Mouse (Mus musculus) 3134 (cell line): ENCODE data around the gene Tff2.

Experiments used
- DNase-seq: peaks from one replicate; pipeline ENCODE4 v3.0.0-alpha.2; 2011; ENCODE audit warnings: low spot score; ENCODE audit not compliant: insufficient read length; ENCODE audit errors: extremely low read depth

Gene Tff2

GRCm38 (mm10) chr17:31144040-31145037, at the start of gene Tff2:
Gene Tff2, minus strand, starts transcription at chr17:31144282.
- DNase-seq, result no peak

GRCm38 (mm10) chr17:31193360-31193759, 49.3 kb upstream of the Tff2 start:
- no peak for DNase-seq

- no peak for DNase-seq
Measured at GRCm38 (mm10) chr17:31192663-31193062, 48.6 kb upstream of the Tff2 start.

- no peak for DNase-seq
Measured at GRCm38 (mm10) chr17:31191825-31192224, 47.7 kb upstream of the Tff2 start.

- DNase-seq, result no peak
Measured at GRCm38 (mm10) chr17:31187370-31187769, 43.3 kb upstream of the Tff2 start.

GRCm38 (mm10) chr17:31184269-31184990, 40.3 kb upstream of the Tff2 start:
- no peak for DNase-seq

- no peak for DNase-seq
Measured at GRCm38 (mm10) chr17:31183180-31183974, 39.3 kb upstream of the Tff2 start.

- DNase-seq, result no peak
Measured at GRCm38 (mm10) chr17:31181490-31181889, 37.4 kb upstream of the Tff2 start.

- DNase-seq, result no peak
Measured at GRCm38 (mm10) chr17:31176321-31176720, 32.2 kb upstream of the Tff2 start.

- DNase-seq, result no peak
Measured at GRCm38 (mm10) chr17:31169796-31170195, 25.7 kb upstream of the Tff2 start.

GRCm38 (mm10) chr17:31165127-31165526, 21.0 kb upstream of the Tff2 start, which contains the start of gene Tff1:
Gene Tff1, minus strand, starts transcription at chr17:31165277.
- DNase-seq, result no peak

GRCm38 (mm10) chr17:31163821-31164220, 19.7 kb upstream of the Tff2 start:
- DNase-seq, result no peak

- DNase-seq, result no peak
Measured at GRCm38 (mm10) chr17:31162607-31163006, 18.5 kb upstream of the Tff2 start.

GRCm38 (mm10) chr17:31160291-31160690, 16.2 kb upstream of the Tff2 start:
- no peak for DNase-seq

- DNase-seq, result no peak
Measured at GRCm38 (mm10) chr17:31157921-31158320, 13.8 kb upstream of the Tff2 start.

GRCm38 (mm10) chr17:31153785-31154184, 9.7 kb upstream of the Tff2 start:
- DNase-seq, result no peak

- DNase-seq, result no peak
Measured at GRCm38 (mm10) chr17:31152966-31153499, 9.0 kb upstream of the Tff2 start.

GRCm38 (mm10) chr17:31152512-31152911, 8.4 kb upstream of the Tff2 start:
- no peak for DNase-seq

GRCm38 (mm10) chr17:31145998-31146397, 1.9 kb upstream of the Tff2 start:
- no peak for DNase-seq

GRCm38 (mm10) chr17:31142116-31142515, 2.0 kb downstream of the Tff2 start:
- DNase-seq, result no peak
